Mouse (Mus musculus) heart, embryonic 11.5 days (tissue): ENCODE data around the gene Dkk2. TPM values are rescaled to one million over a fixed set of nuclear protein-coding genes. Genes with fewer than 3 reads are reported as not detected.
"Not testable (repeated sequence)": the region's sequence is repeated elsewhere in the genome, so short reads cannot be mapped to it uniquely, and the experiment has no call there.

Source experiments
- ATAC-seq: fragments of 200-750 bp; cut with Nextera tagmentation; replicated peaks from 2 replicates; pipeline ENCODE4 v1.8.0; 2017; ENCODE audit warnings: moderate library complexity; ENCODE audit not compliant: insufficient number of reproducible peaks, low FRiP score, low TSS enrichment
- H3K27ac ChIP-seq: fragments of 300-500 bp; sonication (generic); 2 replicates; pipeline ENCODE4 v1.5.1; 2014; ENCODE audit warnings: mild to moderate bottlenecking, low read depth, low read length
- H3K27me3 ChIP-seq: fragments of 300-500 bp; sonication (generic); 2 replicates; pipeline ENCODE4 v1.6.1; 2014; ENCODE audit warnings: mild to moderate bottlenecking, low read length, mixed read lengths; ENCODE audit not compliant: control insufficient read depth, insufficient read depth
- H3K36me3 ChIP-seq: fragments of 300-500 bp; sonication (generic); 2 replicates; pipeline ENCODE4 v1.6.1; 2014; ENCODE audit warnings: mild to moderate bottlenecking, low read length, moderate library complexity, mixed read lengths; ENCODE audit not compliant: control insufficient read depth, insufficient read depth
- H3K4me1 ChIP-seq: fragments of 300-500 bp; sonication (generic); 2 replicates; pipeline ENCODE4 v1.6.1; 2014; ENCODE audit warnings: low read length; ENCODE audit not compliant: control insufficient read depth, insufficient read depth
- H3K4me2 ChIP-seq: fragments of 300-500 bp; sonication (generic); 2 replicates; pipeline ENCODE4 v1.6.1; 2014; ENCODE audit warnings: mild to moderate bottlenecking, moderate library complexity
- H3K4me3 ChIP-seq: fragments of 300-500 bp; sonication (generic); 2 replicates; pipeline ENCODE4 v1.5.1; 2014; ENCODE audit warnings: low read depth, low read length
- H3K9ac ChIP-seq: fragments of 300-500 bp; sonication (generic); 2 replicates; pipeline ENCODE4 v1.6.1; 2014; ENCODE audit warnings: mild to moderate bottlenecking, low read depth, low read length, moderate library complexity
- H3K9me3 ChIP-seq: fragments of 300-500 bp; sonication (generic); replicated peaks from 2 replicates; pipeline ENCODE4 v1.6.1; 2016; ENCODE audit warnings: low read length; ENCODE audit not compliant: control insufficient read depth
- WGBS: fragments of 180-500 bp; shearing (Covaris S2); extraction: QIAGEN DNeasy Blood & Tissue Kit; methylation state at CpG from one replicate; pipeline ENCODE4 v1.1.7; 2014; ENCODE audit not compliant: insufficient replicate concordance; 5-methylcytosine and 5-hydroxymethylcytosine counted together
- polyA plus RNA-seq: library from polyadenylated mRNA; unstranded; fragments of >200 nt; fragmentation: Nextera tagmentation; extraction: Ambion mirVana; gene quantifications from 2 replicates; pipeline ENCODE4 v1.2.1, GENCODE M21; 2014

Dkk2 gene
- polyA plus RNA-seq: 2.6 and 3.0 TPM in 2 replicates

DNA sequence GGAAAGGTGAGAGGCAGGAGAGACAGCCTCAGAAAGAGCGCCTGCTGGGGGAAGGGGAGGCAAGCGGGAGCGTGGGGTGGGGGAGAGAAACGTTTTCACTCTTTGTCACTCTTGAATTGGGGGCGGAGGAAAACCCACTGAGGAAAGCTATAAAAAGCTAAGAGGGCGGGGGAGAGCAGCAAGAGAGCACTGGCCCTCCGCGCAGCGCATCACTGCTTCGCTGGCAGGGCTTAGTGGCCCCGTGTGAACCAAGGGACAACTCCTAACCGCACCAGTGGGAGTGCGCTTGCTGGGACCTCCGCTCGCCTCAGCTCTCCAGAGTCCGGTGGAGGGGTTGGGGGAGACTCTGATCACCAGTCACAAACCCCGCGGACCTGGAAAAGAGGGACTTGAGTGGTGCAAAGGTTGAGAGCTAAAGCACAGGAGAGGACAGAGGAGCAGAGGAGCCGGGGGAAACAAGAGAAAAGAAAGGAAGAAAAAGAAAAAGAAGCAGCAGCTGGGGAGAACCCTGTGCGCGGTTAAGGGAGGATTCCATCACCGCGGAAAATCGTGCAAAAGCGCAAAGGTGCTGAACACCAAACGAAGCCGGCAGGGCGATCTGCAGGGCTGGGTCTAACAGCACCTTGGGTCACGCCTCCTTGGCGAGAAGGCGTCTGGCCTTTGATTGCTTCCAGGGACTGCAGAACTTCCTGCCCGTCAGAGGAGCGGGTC, at the start of gene Dkk2:
Gene Dkk2 (plus strand): TSS at position 181 of the 711 bp plus-strand sequence.
- Histone ChIP-seq H3K4me1 (peaks cover 9% of the 10 kb centered on the region; the same call in 1 of the 2 replicates), H3K9me3 (no peaks in the 10 kb centered on the region), H3K36me3 (no peaks in the 10 kb centered on the region), H3K27ac (no peak within 1 kb of the TSS), H3K9ac (0 out of 2 replicates have a peak within 1 kb of the TSS, but pooled peaks have one; percentile 12), H3K4me3 (peak within 1 kb of the TSS; percentile 45), H3K4me2 (peak within 1 kb of the TSS; percentile 96), H3K27me3 (peaks cover 10% of the 10 kb centered on the region)
- ATAC-seq: peak; percentile 52; the same call in 1 of the 2 replicates
- under 1% methylated on average over 33 of the region's 33 CpGs for WGBS

DNA sequence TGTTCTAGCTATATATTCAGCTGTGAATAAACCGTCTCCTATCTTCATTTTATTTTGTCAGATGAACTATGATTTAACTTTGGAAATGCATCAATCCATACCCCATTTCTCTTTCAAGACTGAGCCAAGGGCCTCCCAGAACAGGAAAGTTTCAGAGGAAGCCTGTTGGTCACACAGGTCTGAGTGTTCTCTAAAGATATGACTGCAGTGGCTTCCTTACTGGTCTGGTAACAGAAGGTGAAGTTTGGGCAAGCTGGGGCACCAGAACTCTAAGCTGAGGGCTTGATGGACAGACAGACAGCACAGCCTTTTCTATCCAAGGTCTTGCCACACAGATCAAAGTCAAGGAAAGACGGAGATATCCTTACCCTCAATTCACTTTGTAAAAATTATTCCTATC, 48.4 kb upstream of the Dkk2 start:
- WGBS: 77% methylated on average over 2 of the region's 2 CpGs
- Histone ChIP-seq H3K4me3 (no peak overlapping the region), H3K27ac (no peak overlapping the region), H3K36me3 (no peaks in the 10 kb centered on the region), H3K4me2 (no peak overlapping the region), H3K9me3 (no peaks in the 10 kb centered on the region), H3K27me3 (no peaks in the 10 kb centered on the region), H3K9ac (no peak overlapping the region), H3K4me1 (no peaks in the 10 kb centered on the region)
- no peak for ATAC-seq

DNA sequence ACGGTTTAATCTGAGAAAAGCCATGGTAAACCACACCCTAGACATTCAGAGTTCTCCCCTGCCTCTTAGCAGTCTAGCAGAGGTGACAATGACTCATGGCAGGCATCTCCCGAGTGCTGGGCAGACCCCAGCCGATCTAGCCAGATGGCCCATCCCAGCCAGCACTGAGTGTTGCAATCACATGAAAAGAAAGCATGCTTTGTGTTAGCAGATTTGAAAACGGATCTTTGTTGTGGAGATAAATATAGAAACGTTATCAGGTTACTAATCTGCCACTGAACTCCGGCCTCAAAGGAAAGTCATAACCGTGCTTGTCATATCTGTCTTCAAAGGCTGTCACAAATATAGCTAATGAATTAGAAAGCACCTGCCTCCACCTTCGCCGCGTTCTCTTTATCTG, 47.4 kb upstream of the Dkk2 start:
- Histone ChIP-seq H3K4me2 (no peak overlapping the region), H3K9me3 (no peaks in the 10 kb centered on the region), H3K36me3 (no peaks in the 10 kb centered on the region), H3K27ac (no peak overlapping the region), H3K4me1 (no peaks in the 10 kb centered on the region), H3K9ac (no peak overlapping the region), H3K27me3 (no peaks in the 10 kb centered on the region), H3K4me3 (no peak overlapping the region)
- no peak for ATAC-seq
- WGBS: 37% methylated on average over 10 of the region's 10 CpGs

DNA sequence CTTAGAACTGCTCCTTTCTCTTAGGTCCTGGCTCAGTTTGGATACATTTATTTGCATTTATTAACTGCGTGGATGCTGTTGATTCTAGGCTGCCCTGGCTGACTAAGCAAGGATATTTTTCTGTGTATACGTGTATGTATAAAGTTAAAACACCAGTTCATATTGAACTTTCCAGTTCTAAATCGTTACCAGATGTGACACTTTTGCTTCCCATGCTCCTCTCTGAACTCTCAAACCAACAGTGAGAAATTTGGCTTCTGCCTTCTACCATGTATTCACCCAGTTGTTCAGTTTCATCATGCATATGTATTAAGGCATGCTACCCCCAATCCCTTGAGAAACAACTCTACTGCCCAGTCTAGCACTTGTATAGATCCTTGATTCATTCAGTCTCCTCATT, 45.0 kb upstream of the Dkk2 start:
- H3K4me2 ChIP-seq: no peak overlapping the region
- WGBS: 83% methylated on average over 3 of the region's 3 CpGs
- no peak overlapping the region for H3K27ac ChIP-seq
- no peak overlapping the region for H3K4me3 ChIP-seq
- H3K9me3 ChIP-seq: no peaks in the 10 kb centered on the region
- H3K9ac ChIP-seq: no peak overlapping the region
- no peaks in the 10 kb centered on the region for H3K4me1 ChIP-seq
- no peaks in the 10 kb centered on the region for H3K36me3 ChIP-seq
- no peaks in the 10 kb centered on the region for H3K27me3 ChIP-seq
- no peak for ATAC-seq

DNA sequence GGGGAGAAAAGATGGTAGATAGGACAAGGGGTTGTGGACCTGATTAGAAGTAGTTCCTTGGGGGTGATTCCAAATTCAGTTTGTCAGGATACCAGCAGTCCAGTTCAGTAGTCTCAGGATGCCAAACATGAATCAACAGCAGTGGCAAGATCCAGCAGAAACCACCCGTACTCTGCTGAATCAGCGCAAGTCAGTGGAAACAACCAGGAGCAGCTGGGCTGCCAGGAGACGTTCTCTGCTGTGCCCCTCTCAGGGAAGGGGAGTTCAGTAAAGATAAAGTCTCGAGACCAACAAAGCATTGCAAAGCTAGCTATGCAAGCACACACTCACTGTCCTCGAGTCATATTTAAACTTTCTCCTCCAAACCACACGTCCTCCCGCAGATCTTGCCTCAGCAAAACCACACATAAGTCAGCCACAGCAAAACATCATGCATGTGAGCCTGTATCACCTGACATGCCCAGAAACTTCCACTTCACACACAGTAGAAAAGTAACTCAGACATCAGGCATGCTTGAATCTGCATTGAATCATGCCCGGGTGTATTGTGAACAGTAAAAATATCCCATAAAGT, 34.1 kb upstream of the Dkk2 start:
- Histone ChIP-seq H3K36me3 (no peaks in the 10 kb centered on the region), H3K27ac (no peak overlapping the region), H3K4me3 (no peak overlapping the region), H3K9ac (no peak overlapping the region), H3K4me1 (no peaks in the 10 kb centered on the region), H3K4me2 (no peak overlapping the region), H3K27me3 (no peaks in the 10 kb centered on the region), H3K9me3 (no peaks in the 10 kb centered on the region)
- no peak for ATAC-seq
- WGBS: 76% methylated on average over 8 of the region's 8 CpGs

DNA sequence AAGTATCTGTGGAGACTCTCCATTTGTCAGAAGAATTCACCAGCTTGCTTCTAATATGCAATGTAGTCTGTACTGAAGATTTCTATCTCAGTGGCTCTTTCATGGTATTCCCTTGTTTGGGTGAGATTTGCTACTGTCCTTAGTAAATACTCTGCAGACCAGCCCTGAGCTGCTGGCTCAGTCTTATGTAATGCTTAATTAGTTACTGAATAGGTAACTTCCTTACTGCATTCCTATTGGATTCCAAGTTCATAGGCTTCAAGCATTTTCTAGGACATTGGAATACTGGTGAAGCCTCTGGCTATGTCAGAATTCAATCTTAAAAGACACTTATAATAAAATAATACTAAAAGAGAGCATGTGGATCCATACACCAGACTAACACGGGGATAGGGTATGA, 22.3 kb upstream of the Dkk2 start:
- WGBS: 75% methylated on average over 1 of the region's 1 CpGs
- H3K9me3 ChIP-seq, H3K27me3 ChIP-seq, H3K4me1 ChIP-seq, H3K36me3 ChIP-seq, ATAC-seq, H3K4me3 ChIP-seq, H3K27ac ChIP-seq, H3K9ac ChIP-seq, H3K4me2 ChIP-seq: not testable (repeated sequence)

DNA sequence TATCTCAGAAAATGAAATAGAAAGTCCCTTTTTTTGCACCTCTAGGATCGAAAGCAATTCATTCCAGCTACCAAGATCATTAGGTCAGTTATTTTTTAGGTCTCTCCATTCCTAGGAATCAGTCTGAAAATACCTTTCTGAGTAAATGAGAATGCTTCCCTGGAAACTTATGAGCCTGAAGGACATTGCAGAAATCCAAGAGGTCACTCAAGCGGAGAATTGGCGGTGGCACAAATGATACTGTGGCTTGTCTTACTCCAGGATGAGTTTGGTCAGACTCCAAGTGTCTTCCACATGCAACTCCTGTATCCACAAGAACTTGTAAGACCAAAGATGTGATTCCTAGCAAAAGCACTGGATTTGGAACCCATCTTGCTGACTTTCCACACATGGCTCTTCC, 21.7 kb upstream of the Dkk2 start:
- no peak overlapping the region for H3K27ac ChIP-seq
- H3K9me3 ChIP-seq: no peaks in the 10 kb centered on the region
- no peaks in the 10 kb centered on the region for H3K4me1 ChIP-seq
- no peak overlapping the region for H3K4me2 ChIP-seq
- H3K36me3 ChIP-seq: no peaks in the 10 kb centered on the region
- no peak overlapping the region for H3K9ac ChIP-seq
- 89% methylated on average over 3 of the region's 3 CpGs for WGBS
- H3K4me3 ChIP-seq: no peak overlapping the region
- no peaks in the 10 kb centered on the region for H3K27me3 ChIP-seq
- ATAC-seq: no peak

DNA sequence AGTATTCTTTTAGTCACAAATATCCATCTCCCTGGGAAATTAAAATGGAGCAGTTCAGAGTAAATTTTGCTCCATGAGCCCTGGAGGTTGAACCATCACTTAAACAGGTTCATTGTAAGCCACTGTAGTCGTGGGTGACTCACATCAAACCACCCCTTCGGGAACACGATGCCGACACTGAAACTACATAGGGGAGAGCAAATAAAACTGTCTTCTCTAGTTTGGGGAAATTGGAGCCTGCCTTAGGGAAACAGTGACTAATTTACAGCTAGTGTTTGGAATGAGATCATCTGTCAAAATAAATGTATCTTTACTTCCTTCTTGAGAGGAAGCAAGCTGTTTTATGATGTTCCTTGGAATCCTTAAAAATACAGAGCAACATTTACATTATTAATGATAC, 21.1 kb upstream of the Dkk2 start:
- Histone ChIP-seq H3K36me3 (no peaks in the 10 kb centered on the region), H3K9ac (no peak overlapping the region), H3K4me1 (no peaks in the 10 kb centered on the region), H3K27ac (no peak overlapping the region), H3K4me2 (no peak overlapping the region), H3K27me3 (no peaks in the 10 kb centered on the region), H3K4me3 (no peak overlapping the region), H3K9me3 (no peaks in the 10 kb centered on the region)
- 76% methylated on average over 4 of the region's 4 CpGs for WGBS
- ATAC-seq: no peak

DNA sequence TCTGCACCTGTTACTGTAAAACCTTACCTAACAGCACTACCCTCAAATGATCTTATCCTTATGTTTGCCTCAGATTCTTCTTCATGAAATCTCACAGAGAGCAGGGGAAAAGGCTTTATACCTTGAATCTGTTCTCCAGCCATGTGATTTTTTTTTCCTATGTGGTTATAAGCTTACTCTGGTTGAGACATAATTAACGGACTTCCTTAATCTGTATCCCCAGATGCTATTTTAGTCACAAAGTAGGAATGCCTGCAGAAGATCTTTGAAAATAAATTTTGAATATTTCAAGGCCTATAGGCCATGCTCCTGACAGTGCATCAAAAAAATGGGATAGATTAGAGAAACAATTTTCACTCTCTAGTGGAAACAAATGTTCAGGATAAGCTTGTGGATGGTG, 20.2 kb upstream of the Dkk2 start:
- no peaks in the 10 kb centered on the region for H3K9me3 ChIP-seq
- H3K4me2 ChIP-seq: no peak overlapping the region
- no peak overlapping the region for H3K4me3 ChIP-seq
- no peaks in the 10 kb centered on the region for H3K4me1 ChIP-seq
- no peaks in the 10 kb centered on the region for H3K36me3 ChIP-seq
- H3K27me3 ChIP-seq: no peaks in the 10 kb centered on the region
- H3K9ac ChIP-seq: no peak overlapping the region
- H3K27ac ChIP-seq: no peak overlapping the region
- 80% methylated on average over 1 of the region's 1 CpGs for WGBS
- ATAC-seq: no peak
